Mouse (Mus musculus) heart, adult 2 months (tissue): ENCODE measurements around the gene Grin2b.

Experiments used
- CTCF ChIP-seq: fragments of 200-600 bp; IDR thresholded peaks from 2 replicates; pipeline ENCODE4 v1.8.1; 2022; ENCODE audit warnings: antibody characterized with exemption, mild to moderate bottlenecking, moderate library complexity
- EP300 ChIP-seq: fragments of 200-500 bp; IDR thresholded peaks from 2 replicates; pipeline ENCODE4 v1.6.1; 2011; ENCODE audit warnings: low read depth, low read length, control low read depth; ENCODE audit not compliant: insufficient read depth
- POLR2A ChIP-seq: fragments of 200-500 bp; IDR thresholded peaks from 2 replicates; pipeline ENCODE4 v1.6.1; 2011; ENCODE audit warnings: mild to moderate bottlenecking, low read depth, low read length, control low read depth; ENCODE audit not compliant: insufficient read depth

GRCm38 (mm10) chr6:136221894-136222293 lies 48.6 kb upstream of the Grin2b start:
- no peak for TF ChIP-seq CTCF
- no peak for TF ChIP-seq POLR2A
- TF ChIP-seq EP300, result no peak
